Mouse (Mus musculus): ENCODE data around the gene Nup93. TPM values are rescaled to one million over a fixed set of nuclear protein-coding genes. Genes with fewer than 3 reads are reported as not detected.

Nup93 gene
- polyA plus RNA-seq, 1 experiment = 104 TPM

- H3K9me3 ChIP-seq (replicated peaks; ENCODE audit: control insufficient read depth, insufficient read depth, low read length, poor library complexity, severe bottlenecking) = no peaks in the 10 kb centered on the region
- no peak overlapping the region for H3K4me3 ChIP-seq (ENCODE audit: low read depth, low read length)
- H3K9ac ChIP-seq (ENCODE audit: low read depth, poor library complexity, severe bottlenecking) = no peak overlapping the region
- H3K27ac ChIP-seq (ENCODE audit: insufficient read depth, low read length) = no peak overlapping the region
- no peaks in the 10 kb centered on the region for H3K27me3 ChIP-seq (ENCODE audit: control insufficient read depth, insufficient read depth, low read length, poor library complexity, severe bottlenecking)
- TF ChIP-seq CTCF (IDR thresholded peaks at IDR 0.05; ENCODE audit: low read depth, low read length) = no peak
- no peak for TF ChIP-seq POLR2A (IDR thresholded peaks at IDR 0.05; ENCODE audit: insufficient read depth, low read length)
- TF ChIP-seq EP300 (IDR thresholded peaks at IDR 0.05; ENCODE audit: insufficient read depth, low read depth, low read length) = no peak
- H3K4me1 ChIP-seq (ENCODE audit: control insufficient read depth, insufficient read depth, low read length) = no peaks in the 10 kb centered on the region
- H3K36me3 ChIP-seq (ENCODE audit: control insufficient read depth, insufficient read depth, low read length, poor library complexity, severe bottlenecking) = peaks cover 24% of the 10 kb centered on the region
These were observed 81.3 kb downstream of the Nup93 start for GRCm38 (mm10) chr8:94295687-94296086.

- Histone ChIP-seq H3K27me3 (ENCODE audit: control insufficient read depth, insufficient read depth, low read length, poor library complexity, severe bottlenecking) (no peaks in the 10 kb centered on the region), H3K9me3 (replicated peaks; ENCODE audit: control insufficient read depth, insufficient read depth, low read length, poor library complexity, severe bottlenecking) (no peaks in the 10 kb centered on the region), H3K4me3 (ENCODE audit: low read depth, low read length) (no peak overlapping the region), H3K9ac (ENCODE audit: low read depth, poor library complexity, severe bottlenecking) (no peak overlapping the region), H3K4me1 (ENCODE audit: control insufficient read depth, insufficient read depth, low read length) (no peaks in the 10 kb centered on the region), H3K36me3 (ENCODE audit: control insufficient read depth, insufficient read depth, low read length, poor library complexity, severe bottlenecking) (peaks cover 32% of the 10 kb centered on the region), H3K27ac (ENCODE audit: insufficient read depth, low read length) (no peak overlapping the region)
- TF ChIP-seq EP300 (IDR thresholded peaks at IDR 0.05; ENCODE audit: insufficient read depth, low read depth, low read length) = no peak
- TF ChIP-seq CTCF (IDR thresholded peaks at IDR 0.05; ENCODE audit: low read depth, low read length) = no peak
- TF ChIP-seq POLR2A (IDR thresholded peaks at IDR 0.05; ENCODE audit: insufficient read depth, low read length) = no peak
These were observed 82.1 kb downstream of the Nup93 start for GRCm38 (mm10) chr8:94296312-94296991.

- no peaks in the 10 kb centered on the region for H3K9me3 ChIP-seq (replicated peaks; ENCODE audit: control insufficient read depth, insufficient read depth, low read length, poor library complexity, severe bottlenecking)
- H3K27me3 ChIP-seq (ENCODE audit: control insufficient read depth, insufficient read depth, low read length, poor library complexity, severe bottlenecking) = no peaks in the 10 kb centered on the region
- H3K36me3 ChIP-seq (ENCODE audit: control insufficient read depth, insufficient read depth, low read length, poor library complexity, severe bottlenecking) = peaks cover 38% of the 10 kb centered on the region
- no peak for TF ChIP-seq POLR2A (IDR thresholded peaks at IDR 0.05; ENCODE audit: insufficient read depth, low read length)
- no peak for TF ChIP-seq EP300 (IDR thresholded peaks at IDR 0.05; ENCODE audit: insufficient read depth, low read depth, low read length)
- TF ChIP-seq CTCF (IDR thresholded peaks at IDR 0.05; ENCODE audit: low read depth, low read length) = no peak
- H3K27ac ChIP-seq (ENCODE audit: insufficient read depth, low read length) = no peak overlapping the region
- no peaks in the 10 kb centered on the region for H3K4me1 ChIP-seq (ENCODE audit: control insufficient read depth, insufficient read depth, low read length)
- no peak overlapping the region for H3K9ac ChIP-seq (ENCODE audit: low read depth, poor library complexity, severe bottlenecking)
- no peak overlapping the region for H3K4me3 ChIP-seq (ENCODE audit: low read depth, low read length)
These were observed 82.7 kb downstream of the Nup93 start for GRCm38 (mm10) chr8:94297101-94297500.

GRCm38 (mm10) chr8:94300809-94301208 is 86.4 kb downstream of the Nup93 start:
- Histone ChIP-seq H3K4me1 (ENCODE audit: control insufficient read depth, insufficient read depth, low read length) (no peaks in the 10 kb centered on the region), H3K27me3 (ENCODE audit: control insufficient read depth, insufficient read depth, low read length, poor library complexity, severe bottlenecking) (no peaks in the 10 kb centered on the region), H3K4me3 (ENCODE audit: low read depth, low read length) (no peak overlapping the region), H3K9ac (ENCODE audit: low read depth, poor library complexity, severe bottlenecking) (no peak overlapping the region), H3K9me3 (replicated peaks; ENCODE audit: control insufficient read depth, insufficient read depth, low read length, poor library complexity, severe bottlenecking) (no peaks in the 10 kb centered on the region), H3K36me3 (ENCODE audit: control insufficient read depth, insufficient read depth, low read length, poor library complexity, severe bottlenecking) (peaks cover 62% of the 10 kb centered on the region), H3K27ac (ENCODE audit: insufficient read depth, low read length) (no peak overlapping the region)
- TF ChIP-seq EP300 (IDR thresholded peaks at IDR 0.05; ENCODE audit: insufficient read depth, low read depth, low read length) (no peak), CTCF (IDR thresholded peaks at IDR 0.05; ENCODE audit: low read depth, low read length) (no peak), POLR2A (IDR thresholded peaks at IDR 0.05; ENCODE audit: insufficient read depth, low read length) (no peak)

GRCm38 (mm10) chr8:94304412-94304811 is 90.0 kb downstream of the Nup93 start:
- Histone ChIP-seq H3K4me3 (ENCODE audit: low read depth, low read length) (no peak overlapping the region), H3K9ac (ENCODE audit: low read depth, poor library complexity, severe bottlenecking) (no peak overlapping the region), H3K4me1 (ENCODE audit: control insufficient read depth, insufficient read depth, low read length) (no peaks in the 10 kb centered on the region), H3K27ac (ENCODE audit: insufficient read depth, low read length) (no peak overlapping the region), H3K36me3 (ENCODE audit: control insufficient read depth, insufficient read depth, low read length, poor library complexity, severe bottlenecking) (peaks cover 76% of the 10 kb centered on the region), H3K9me3 (replicated peaks; ENCODE audit: control insufficient read depth, insufficient read depth, low read length, poor library complexity, severe bottlenecking) (no peaks in the 10 kb centered on the region), H3K27me3 (ENCODE audit: control insufficient read depth, insufficient read depth, low read length, poor library complexity, severe bottlenecking) (no peaks in the 10 kb centered on the region)
- no peak for TF ChIP-seq CTCF (IDR thresholded peaks at IDR 0.05; ENCODE audit: low read depth, low read length)
- TF ChIP-seq EP300 (IDR thresholded peaks at IDR 0.05; ENCODE audit: insufficient read depth, low read depth, low read length) = no peak
- TF ChIP-seq POLR2A (IDR thresholded peaks at IDR 0.05; ENCODE audit: insufficient read depth, low read length) = no peak

GRCm38 (mm10) chr8:94306989-94307513 is 92.7 kb downstream of the Nup93 start:
- no peaks in the 10 kb centered on the region for H3K27me3 ChIP-seq (ENCODE audit: control insufficient read depth, insufficient read depth, low read length, poor library complexity, severe bottlenecking)
- no peak overlapping the region for H3K4me3 ChIP-seq (ENCODE audit: low read depth, low read length)
- no peak overlapping the region for H3K9ac ChIP-seq (ENCODE audit: low read depth, poor library complexity, severe bottlenecking)
- TF ChIP-seq CTCF (IDR thresholded peaks at IDR 0.05; ENCODE audit: low read depth, low read length) = no peak
- no peak for TF ChIP-seq EP300 (IDR thresholded peaks at IDR 0.05; ENCODE audit: insufficient read depth, low read depth, low read length)
- no peak for TF ChIP-seq POLR2A (IDR thresholded peaks at IDR 0.05; ENCODE audit: insufficient read depth, low read length)
- no peak overlapping the region for H3K27ac ChIP-seq (ENCODE audit: insufficient read depth, low read length)
- no peaks in the 10 kb centered on the region for H3K9me3 ChIP-seq (replicated peaks; ENCODE audit: control insufficient read depth, insufficient read depth, low read length, poor library complexity, severe bottlenecking)
- H3K4me1 ChIP-seq (ENCODE audit: control insufficient read depth, insufficient read depth, low read length) = no peaks in the 10 kb centered on the region
- H3K36me3 ChIP-seq (ENCODE audit: control insufficient read depth, insufficient read depth, low read length, poor library complexity, severe bottlenecking) = peaks cover 79% of the 10 kb centered on the region

Data from ES-Bruce4 (cell line).